Mouse (Mus musculus) E14TG2a.4 (cell line): ENCODE results near the gene Acvr1b.

Experiments used
- H3K27me3 ChIP-seq: 2 replicates; pipeline ENCODE4 v1.6.1; 2014; ENCODE audit warnings: low read length, control low read depth; ENCODE audit not compliant: insufficient read depth
- H3K36me3 ChIP-seq: 2 replicates; pipeline ENCODE4 v1.6.1; 2014; ENCODE audit warnings: low read length, control low read depth; ENCODE audit not compliant: insufficient read depth
- H3K4me1 ChIP-seq: replicated peaks from 2 replicates; pipeline ENCODE4 v1.6.1; 2014; ENCODE audit warnings: low read depth, low read length, control low read depth
- H3K4me3 ChIP-seq: replicated peaks from 2 replicates; pipeline ENCODE4 v1.5.1; 2014; ENCODE audit warnings: mild to moderate bottlenecking, low read length
- H3K9me3 ChIP-seq: 2 replicates; pipeline ENCODE4 v1.6.1; 2014; ENCODE audit warnings: low read length, control low read depth
- CTCF ChIP-seq: conservative IDR thresholded peaks from 2 replicates; pipeline ENCODE4 v1.5.1; 2014; ENCODE audit warnings: low read length
- NANOG ChIP-seq: IDR thresholded peaks from 2 replicates; pipeline ENCODE4 v1.6.1; 2014; ENCODE audit warnings: borderline replicate concordance, low read length, mixed read lengths
- POU5F1 ChIP-seq: IDR thresholded peaks from 2 replicates; pipeline ENCODE4 v1.6.1; 2014; ENCODE audit warnings: low read length, borderline replicate concordance

The Acvr1b gene

DNA sequence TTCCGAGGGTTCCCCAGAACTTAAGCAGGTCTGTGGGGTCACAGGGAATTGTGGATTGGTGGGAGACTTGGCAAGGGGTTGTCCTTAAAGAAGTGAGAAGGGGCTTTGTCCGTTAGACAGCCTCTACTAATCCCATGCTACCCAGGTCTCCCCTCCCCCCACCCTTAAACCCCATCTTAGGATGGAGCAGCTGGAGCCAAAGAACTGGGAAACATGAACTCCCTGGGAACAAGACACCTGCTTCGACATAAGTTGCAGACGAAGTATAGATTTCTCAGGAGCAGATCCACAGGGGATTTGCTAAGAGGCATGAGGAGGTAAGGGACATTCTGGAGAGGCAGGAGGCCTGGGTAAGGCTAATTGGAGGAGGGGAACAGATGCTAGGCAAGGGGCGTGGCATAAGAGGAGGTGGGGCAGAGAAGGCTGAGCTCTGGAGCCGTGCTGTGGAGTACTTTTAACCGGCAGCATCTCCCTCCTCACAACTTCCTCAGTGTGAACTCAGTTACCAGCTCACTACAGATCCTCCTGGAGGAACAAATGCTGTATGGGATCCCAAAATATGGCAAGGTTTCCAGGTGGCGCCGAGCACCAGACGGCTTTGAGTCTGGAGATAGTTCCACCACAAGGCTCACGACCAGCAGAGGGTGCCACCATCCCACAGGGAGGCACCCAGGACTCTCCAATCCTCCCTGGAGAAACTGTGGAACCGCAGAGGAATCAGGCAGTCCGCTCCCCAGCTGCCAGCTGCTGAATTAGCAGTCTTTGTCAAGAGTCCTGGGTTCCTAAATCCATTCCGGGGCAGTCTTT is 47.6 kb downstream of the Acvr1b start:
- 0 out of 2 replicates have a peak, but pooled peaks cover 6% of the 10 kb centered on the region for H3K36me3 ChIP-seq
- TF ChIP-seq POU5F1 = no peak
- peak; percentile 93 for TF ChIP-seq CTCF
- H3K4me3 ChIP-seq = peak overlapping the region; percentile 77
- peaks cover 39% of the 10 kb centered on the region for H3K27me3 ChIP-seq
- H3K4me1 ChIP-seq = peaks cover 62% of the 10 kb centered on the region
- no peaks in the 10 kb centered on the region for H3K9me3 ChIP-seq

DNA sequence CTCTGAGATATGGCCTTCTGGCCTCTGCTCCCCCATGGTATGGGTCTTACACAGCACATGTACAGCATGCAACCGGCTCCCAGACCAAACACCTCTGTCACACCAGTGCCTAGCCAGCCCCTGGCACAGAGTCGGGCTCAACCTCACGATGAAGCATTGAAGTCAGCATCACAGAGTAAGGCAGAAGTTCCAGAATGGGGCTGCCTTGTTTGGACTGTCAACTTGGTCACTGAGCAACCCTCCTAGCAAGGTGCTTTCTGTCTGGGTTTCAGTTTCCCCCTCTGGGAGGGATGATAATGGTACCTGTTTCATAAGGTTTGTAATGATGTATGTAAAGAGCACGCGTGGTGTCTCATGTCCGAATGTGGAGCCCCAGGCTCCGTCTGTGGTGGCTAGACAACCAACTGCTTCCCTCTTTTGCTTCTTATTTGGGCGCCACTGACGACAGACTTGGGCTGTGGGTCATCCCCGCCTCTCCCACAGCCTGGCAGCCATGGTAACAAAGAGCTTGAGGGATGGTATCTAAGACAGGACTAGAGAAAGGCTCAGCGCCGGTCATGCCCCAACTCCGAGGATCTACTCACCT is 49.1 kb downstream of the Acvr1b start:
- TF ChIP-seq POU5F1 (no peak), NANOG (no peak), CTCF (no peak)
- Histone ChIP-seq H3K36me3 (0 out of 2 replicates have a peak, but pooled peaks cover 14% of the 10 kb centered on the region), H3K4me1 (peaks cover 76% of the 10 kb centered on the region), H3K4me3 (peak overlapping the region; percentile 92; the same call in 1 of the 2 replicates), H3K9me3 (no peaks in the 10 kb centered on the region), H3K27me3 (peaks cover 39% of the 10 kb centered on the region)

DNA sequence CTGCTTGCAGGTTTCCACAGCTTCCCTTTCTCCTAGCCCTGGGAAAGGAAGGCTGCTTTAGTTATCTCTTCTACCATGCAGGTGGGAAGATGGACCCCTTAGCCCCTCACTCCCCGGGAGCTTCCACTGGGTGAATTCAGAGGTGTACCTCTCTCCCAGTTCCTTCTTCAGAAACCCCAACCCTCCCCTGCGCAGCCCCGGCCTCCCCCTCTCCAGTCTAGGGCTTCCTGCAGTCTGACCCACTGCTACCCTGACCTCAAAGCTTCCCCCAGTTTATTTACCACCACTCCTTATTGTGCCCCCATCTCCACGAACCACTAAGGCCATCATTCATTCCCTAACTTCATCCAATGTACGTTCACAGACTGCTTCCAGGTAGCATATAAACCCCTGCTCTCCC is 49.7 kb downstream of the Acvr1b start:
- Histone ChIP-seq H3K4me3 (peak overlapping the region; percentile 92), H3K4me1 (peaks cover 82% of the 10 kb centered on the region), H3K9me3 (no peaks in the 10 kb centered on the region), H3K27me3 (peaks cover 39% of the 10 kb centered on the region), H3K36me3 (0 out of 2 replicates have a peak, but pooled peaks cover 16% of the 10 kb centered on the region)
- TF ChIP-seq POU5F1 (no peak), CTCF (no peak), NANOG (no peak)

DNA sequence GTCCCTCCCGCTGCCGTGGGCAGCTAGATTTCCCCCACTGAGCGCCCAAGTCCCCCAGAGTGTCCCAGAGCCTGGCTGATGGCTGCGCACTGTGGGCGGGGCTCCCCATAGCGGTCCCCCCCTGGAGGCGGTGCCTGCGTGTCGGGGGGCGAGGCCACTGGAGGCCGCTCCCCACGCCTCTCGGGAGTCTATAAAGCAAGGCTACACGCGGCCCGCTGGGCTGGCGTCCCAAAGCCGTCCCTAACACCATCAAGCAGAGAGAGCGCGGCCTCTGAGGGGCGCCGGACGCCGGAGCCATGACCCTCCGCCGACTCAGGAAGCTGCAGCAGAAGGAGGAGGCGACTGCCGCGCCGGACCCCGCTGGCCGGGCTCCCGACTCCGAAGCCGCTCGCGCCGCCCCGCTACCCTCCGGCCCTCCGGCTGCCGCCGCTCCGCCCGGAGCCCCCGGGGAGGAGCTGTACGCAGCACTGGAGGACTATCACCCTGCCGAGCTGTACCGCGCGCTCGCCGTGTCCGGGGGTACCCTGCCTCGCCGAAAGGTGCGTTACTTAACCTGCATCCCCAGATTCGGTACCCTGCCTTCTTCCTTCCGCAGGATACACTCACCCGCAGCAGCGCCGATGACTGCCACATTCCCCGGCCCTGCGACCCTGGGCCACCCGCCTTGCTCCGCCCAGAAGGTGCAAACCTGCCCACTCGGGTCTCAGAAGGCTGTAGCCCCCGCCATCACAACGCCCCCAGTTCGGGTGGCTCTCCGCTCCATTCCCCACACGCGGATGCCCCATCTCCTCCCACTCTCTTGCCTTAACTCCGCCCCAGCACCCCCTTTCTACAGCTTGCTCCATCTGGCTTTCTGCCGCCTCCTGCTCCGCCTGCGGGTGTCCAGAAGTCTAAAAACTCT is 50.4 kb downstream of the Acvr1b start, which contains the start of gene Grasp:
TSS of gene Grasp (plus strand) at position 183 of the 901 bp plus-strand sequence.
- H3K4me3 ChIP-seq = peak within 1 kb of the TSS; percentile 92
- H3K4me1 ChIP-seq = peaks cover 89% of the 10 kb centered on the region
- H3K27me3 ChIP-seq = peaks cover 39% of the 10 kb centered on the region
- TF ChIP-seq POU5F1 (no peak), CTCF (no peak), NANOG (no peak)
- no peaks in the 10 kb centered on the region for H3K9me3 ChIP-seq
- H3K36me3 ChIP-seq = peaks cover 23% of the 10 kb centered on the region

DNA sequence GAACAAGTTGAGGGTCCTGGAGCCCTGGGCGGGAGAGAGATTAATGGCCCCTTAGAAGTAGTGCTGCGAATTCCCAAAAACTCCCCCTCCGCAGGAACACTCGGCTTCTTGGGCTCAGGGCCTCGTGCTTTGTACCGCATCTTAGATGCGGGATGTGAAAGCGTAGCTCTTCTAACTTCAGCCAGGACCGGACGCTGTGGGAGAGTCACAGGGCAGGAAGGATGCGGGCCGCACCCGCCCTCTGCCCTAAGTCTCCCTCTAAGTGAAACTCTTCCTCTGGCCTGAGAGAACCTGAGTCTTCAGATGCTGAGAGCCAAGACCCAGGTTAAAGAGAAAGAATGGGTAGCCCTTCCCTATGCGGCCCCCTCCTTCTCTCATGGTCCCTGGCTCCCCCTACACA is 51.1 kb downstream of the Acvr1b start:
- no peaks in the 10 kb centered on the region for H3K9me3 ChIP-seq
- H3K4me1 ChIP-seq = peaks cover 89% of the 10 kb centered on the region
- peaks cover 30% of the 10 kb centered on the region for H3K36me3 ChIP-seq
- peak overlapping the region; percentile 92 for H3K4me3 ChIP-seq
- H3K27me3 ChIP-seq = peaks cover 42% of the 10 kb centered on the region
- TF ChIP-seq NANOG = no peak
- no peak for TF ChIP-seq CTCF
- TF ChIP-seq POU5F1 = no peak

DNA sequence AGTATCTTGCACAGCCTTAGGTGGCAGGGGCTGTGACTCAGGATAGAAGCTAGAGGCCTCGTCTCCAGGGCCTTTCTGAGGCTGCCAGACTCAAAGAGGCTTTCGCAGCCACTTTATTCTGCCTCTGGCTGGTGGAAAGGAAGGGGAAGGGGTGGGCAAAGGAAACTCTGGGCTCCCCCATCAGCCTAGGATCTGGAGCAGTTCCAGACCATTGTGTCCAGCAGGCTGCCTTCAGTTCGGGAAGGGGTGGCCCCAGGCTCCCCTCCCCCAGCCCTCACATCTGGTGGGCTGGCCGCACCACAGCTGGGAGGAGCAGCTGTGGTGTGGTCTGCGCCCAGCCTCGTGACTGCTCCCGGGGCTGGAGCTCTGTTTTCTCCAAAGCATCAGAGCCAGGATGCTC is 54.1 kb downstream of the Acvr1b start:
- peaks cover 44% of the 10 kb centered on the region for H3K36me3 ChIP-seq
- TF ChIP-seq CTCF (no peak), POU5F1 (no peak), NANOG (no peak)
- H3K4me3 ChIP-seq = peak overlapping the region; percentile 51
- no peaks in the 10 kb centered on the region for H3K9me3 ChIP-seq
- H3K27me3 ChIP-seq = peaks cover 33% of the 10 kb centered on the region
- H3K4me1 ChIP-seq = peaks cover 87% of the 10 kb centered on the region

DNA sequence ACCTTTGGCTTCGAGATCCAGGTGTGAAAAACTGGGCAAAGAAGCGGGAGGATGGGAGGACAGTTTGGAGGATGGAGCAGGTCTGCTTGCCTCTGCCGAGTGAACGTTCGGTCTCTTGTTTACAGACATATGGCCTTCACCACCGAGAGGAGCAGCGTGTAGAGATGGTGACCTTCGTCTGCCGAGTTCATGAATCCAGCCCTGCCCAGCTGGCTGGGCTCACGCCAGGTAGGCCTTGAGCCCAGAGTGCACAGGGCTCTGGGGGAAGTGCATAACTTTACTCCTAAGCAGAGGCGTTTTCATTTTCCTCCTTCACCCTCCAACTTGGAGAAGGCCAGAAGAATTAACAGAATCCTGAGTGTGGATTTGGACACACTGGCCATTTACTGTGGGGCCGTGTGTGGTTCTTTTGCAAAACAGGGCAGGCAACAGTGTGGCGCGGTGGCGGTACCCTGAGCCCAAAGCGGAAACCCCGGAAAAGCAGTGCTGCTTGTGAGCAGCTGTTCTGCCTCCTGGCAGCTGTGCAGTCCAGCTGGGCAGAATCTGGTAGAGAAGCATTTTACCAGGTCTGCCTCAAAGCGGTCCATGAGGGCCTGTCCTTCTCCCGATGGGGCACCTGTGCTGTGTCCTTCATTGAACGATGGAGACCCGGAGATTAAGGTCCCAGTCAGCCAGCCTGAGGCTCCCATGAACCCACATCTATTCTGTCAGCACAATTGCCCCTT is 55.2 kb downstream of the Acvr1b start:
- H3K27me3 ChIP-seq = peaks cover 22% of the 10 kb centered on the region
- H3K4me1 ChIP-seq = peaks cover 88% of the 10 kb centered on the region
- no peaks in the 10 kb centered on the region for H3K9me3 ChIP-seq
- TF ChIP-seq CTCF = no peak
- H3K4me3 ChIP-seq = peak overlapping the region; percentile 51
- H3K36me3 ChIP-seq = peaks cover 50% of the 10 kb centered on the region

DNA sequence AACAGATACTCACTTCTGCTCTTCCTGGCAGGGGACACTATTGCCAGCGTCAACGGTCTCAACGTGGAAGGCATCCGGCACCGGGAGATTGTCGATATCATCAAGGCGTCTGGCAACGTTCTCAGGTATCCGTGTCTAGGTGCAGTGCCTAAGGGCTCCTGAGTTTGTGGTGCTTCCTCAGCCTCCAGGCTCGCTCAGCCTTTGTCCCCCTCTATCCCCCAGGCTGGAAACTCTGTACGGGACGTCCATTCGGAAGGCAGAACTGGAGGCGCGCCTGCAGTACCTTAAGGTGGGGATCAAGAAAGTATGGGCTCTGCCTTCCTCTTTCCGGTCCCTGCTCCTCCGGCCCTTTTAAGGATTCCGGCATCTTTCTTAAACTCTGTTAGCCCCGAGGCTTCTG is 56.6 kb downstream of the Acvr1b start:
- Histone ChIP-seq H3K36me3 (peaks cover 50% of the 10 kb centered on the region), H3K4me1 (peaks cover 92% of the 10 kb centered on the region), H3K27me3 (peaks cover 9% of the 10 kb centered on the region), H3K4me3 (0 out of 2 replicates have a peak overlapping the region, but pooled peaks have one; percentile 14), H3K9me3 (no peaks in the 10 kb centered on the region)
- TF ChIP-seq CTCF (no peak), NANOG (no peak), POU5F1 (no peak)
